Mouse (Mus musculus) mouse embryonic stem cell (cell line): ENCODE measurements around the gene Strn.

ENCODE experiments used
- in situ Hi-C, 2 experiments: fragments of 300-500 bp; cut with MboI; formaldehyde crosslinking; loops; 1 replicate in 1 of 2; 3 replicates in 1 of 2; pipeline ENCODE4 v1.14.3; 2019 to 2020; ENCODE audit warnings: low sequenced_read_pairs in 2 of 2, low pct_unique_long_range_greater_than_20kb in 1 of 2, mixed read lengths in 1 of 2; ENCODE audit not compliant: unreplicated experiment in 1 of 2

The Strn gene

GRCm38 (mm10) chr17:78639099-78639498, 97.9 kb downstream of the Strn start:
- in situ Hi-C loops: no loop called here

- in situ Hi-C loops: no loop called here
Measured at GRCm38 (mm10) chr17:78637140-78637539, 99.9 kb downstream of the Strn start.

- in situ Hi-C loops: no loop called here
Measured at GRCm38 (mm10) chr17:78635616-78636015, 101.4 kb downstream of the Strn start.

- in situ Hi-C loops: no loop called here
Measured at GRCm38 (mm10) chr17:78624941-78625340, 112.1 kb downstream of the Strn start.

- in situ Hi-C loops: no loop called here
Measured at GRCm38 (mm10) chr17:78621863-78622262, 115.1 kb downstream of the Strn start.

GRCm38 (mm10) chr17:78620740-78621139, 116.3 kb downstream of the Strn start:
- in situ Hi-C loops: no loop called here

GRCm38 (mm10) chr17:78619981-78620380, 117.0 kb downstream of the Strn start:
- in situ Hi-C loops: no loop called here

- in situ Hi-C loops: no loop called here
Measured at GRCm38 (mm10) chr17:78618164-78618693, 118.8 kb downstream of the Strn start.

- in situ Hi-C loops: no loop called here
Measured at GRCm38 (mm10) chr17:78615096-78615495, 121.9 kb downstream of the Strn start.

GRCm38 (mm10) chr17:78614481-78614880, 122.5 kb downstream of the Strn start:
- in situ Hi-C loops: no loop called here

- in situ Hi-C loops: no loop called here
Measured at GRCm38 (mm10) chr17:78611117-78611516, 125.9 kb downstream of the Strn start.

- in situ Hi-C loops: loop anchor here in 1 of 2 experiments (10.0 kb wide), 1 partner anchor 135 kb away; no protein-coding TSS in a partner anchor
Measured at GRCm38 (mm10) chr17:78609191-78609855, 127.7 kb downstream of the Strn start.

GRCm38 (mm10) chr17:78608716-78609115, 128.3 kb downstream of the Strn start:
- in situ Hi-C loops: loop anchor here in 1 of 2 experiments (10.0 kb wide), 1 partner anchor 136 kb away; no protein-coding TSS in a partner anchor

- in situ Hi-C loops: loop anchor here in 1 of 2 experiments (10.0 kb wide), 1 partner anchor 137 kb away; no protein-coding TSS in a partner anchor
Measured at GRCm38 (mm10) chr17:78608135-78608670, 128.8 kb downstream of the Strn start.

GRCm38 (mm10) chr17:78604431-78604830, 132.6 kb downstream of the Strn start:
- in situ Hi-C loops: loop anchor here in 1 of 2 experiments (10.0 kb wide), 1 partner anchor 140 kb away; no protein-coding TSS in a partner anchor

GRCm38 (mm10) chr17:78603872-78604271, 133.1 kb downstream of the Strn start:
- in situ Hi-C loops: loop anchor here in 1 of 2 experiments (10.0 kb wide), 1 partner anchor 141 kb away; no protein-coding TSS in a partner anchor

- in situ Hi-C loops: loop anchor here in 1 of 2 experiments (10.0 kb wide), 1 partner anchor 142 kb away; no protein-coding TSS in a partner anchor
Measured at GRCm38 (mm10) chr17:78602316-78602715, 134.7 kb downstream of the Strn start.

GRCm38 (mm10) chr17:78601601-78602000, 135.4 kb downstream of the Strn start:
- in situ Hi-C loops: loop anchor here in 1 of 2 experiments (10.0 kb wide), 1 partner anchor 143 kb away; no protein-coding TSS in a partner anchor

GRCm38 (mm10) chr17:78601042-78601441, 136.0 kb downstream of the Strn start:
- in situ Hi-C loops: loop anchor here in 1 of 2 experiments (10.0 kb wide), 1 partner anchor 144 kb away; no protein-coding TSS in a partner anchor
